Mouse (Mus musculus) myocyte (in vitro differentiated cells): ENCODE results near the gene Edem3.

Experiments used
- MAX ChIP-seq: IDR thresholded peaks from one replicate; pipeline ENCODE4 v1.6.1; 2011; ENCODE audit warnings: low read depth, mild to moderate bottlenecking, control low read depth
- MYOG ChIP-seq, 3 experiments: IDR thresholded peaks; one replicate each; pipeline ENCODE4 v1.6.1; 2011; ENCODE audit warnings: control low read depth in 2 of 3, low read depth in 2 of 3, mild to moderate bottlenecking in 2 of 3; ENCODE audit not compliant: insufficient read length in 2 of 3, control insufficient read depth in 1 of 3, insufficient read depth in 1 of 3
- POLR2A ChIP-seq: IDR thresholded peaks from one replicate; pipeline ENCODE4 v1.6.1; 2011; ENCODE audit warnings: low read depth, mild to moderate bottlenecking, control low read depth, moderate library complexity; ENCODE audit not compliant: insufficient read length
- SRF ChIP-seq: IDR thresholded peaks from one replicate; pipeline ENCODE4 v1.6.1; 2011; ENCODE audit warnings: low read depth; ENCODE audit not compliant: control insufficient read depth, insufficient read length
- TCF12 ChIP-seq: IDR thresholded peaks from one replicate; pipeline ENCODE4 v1.6.1; 2011; ENCODE audit warnings: mild to moderate bottlenecking, control low read depth; ENCODE audit not compliant: poor library complexity, insufficient read depth, severe bottlenecking

DNA sequence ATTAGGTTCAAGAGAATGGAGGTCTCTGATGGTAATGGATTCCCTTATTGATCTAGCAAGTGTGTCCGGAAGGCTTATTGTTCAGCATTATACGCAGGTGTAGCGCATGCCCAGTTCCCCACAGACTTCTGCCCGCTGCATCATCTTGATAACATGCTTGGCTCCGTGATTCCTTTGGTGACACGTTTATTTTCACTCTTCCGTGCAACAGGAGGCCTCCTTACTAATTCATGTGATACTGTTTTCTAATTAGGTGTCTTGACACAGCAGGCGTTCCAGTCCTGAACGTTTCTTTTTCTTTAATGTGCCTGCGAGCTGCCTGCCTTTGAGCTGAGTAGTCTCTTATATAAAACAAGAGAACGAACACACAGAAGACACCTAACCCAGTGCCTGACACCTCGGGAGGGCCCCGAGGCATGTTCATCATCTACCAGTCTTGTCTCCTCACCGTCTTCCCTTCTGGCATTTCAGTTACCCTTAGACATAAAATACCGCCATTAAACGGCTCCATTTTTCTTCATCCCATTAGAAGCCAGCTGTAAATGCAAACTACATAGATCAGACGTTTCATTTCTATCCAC, 90.2 kb downstream of the Edem3 start:
- TF ChIP-seq MAX (no peak), POLR2A (no peak), TCF12 (no peak), SRF (no peak), MYOG (IDR thresholded peaks at IDR 0.05; ENCODE audit: control insufficient read depth in 1 of 3, insufficient read depth in 1 of 3, insufficient read length in 2 of 3, low read depth in 2 of 3) (no peak)
